Mouse (Mus musculus): Measurements from ENCODE around the gene Bicd2. TPM values are rescaled to one million over a fixed set of nuclear protein-coding genes. Genes with fewer than 3 reads are reported as not detected.

Bicd2 gene
- polyA plus RNA-seq, 1 experiment from 2014 or later, result 25.3 TPM

DNA sequence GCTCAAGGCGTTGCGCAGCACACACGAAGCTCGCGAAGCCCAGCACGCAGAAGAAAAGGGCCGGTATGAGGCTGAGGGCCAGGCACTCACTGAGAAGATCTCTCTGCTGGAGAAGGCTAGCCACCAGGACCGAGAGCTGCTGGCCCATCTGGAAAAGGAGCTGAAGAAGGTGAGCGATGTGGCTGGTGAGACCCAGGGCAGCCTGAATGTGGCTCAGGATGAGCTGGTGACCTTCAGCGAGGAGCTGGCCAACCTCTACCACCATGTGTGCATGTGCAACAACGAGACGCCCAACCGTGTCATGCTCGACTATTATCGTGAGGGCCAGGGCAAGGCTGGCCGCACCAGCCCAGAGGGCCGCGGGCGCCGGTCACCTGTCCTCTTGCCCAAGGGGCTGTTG lies 37.9 kb downstream of the Bicd2 start:
- Histone ChIP-seq H3K27ac (ENCODE audit: low read depth, low read length) (no peak overlapping the region), H3K4me3 (ENCODE audit: low read length) (no peak overlapping the region), H3K4me1 (ENCODE audit: control insufficient read depth, insufficient read depth, low read depth, low read length) (no peaks in the 10 kb centered on the region), H3K36me3 (ENCODE audit: control insufficient read depth, insufficient read depth, low read length) (peaks cover 65% of the 10 kb centered on the region), H3K27me3 (replicated peaks; ENCODE audit: control insufficient read depth, insufficient read depth, low read length) (no peaks in the 10 kb centered on the region), H3K9ac (ENCODE audit: low read depth, low read length) (no peak overlapping the region), H3K9me3 (ENCODE audit: control insufficient read depth, low read length) (no peaks in the 10 kb centered on the region), H3K4me2 (ENCODE audit: low read length) (no peak overlapping the region)
- no peak for ATAC-seq
- 96% methylated on average over 20 of the region's 20 CpGs for WGBS

- peak; percentile 63 for ATAC-seq
- no peak overlapping the region for H3K27ac ChIP-seq (ENCODE audit: low read depth, low read length)
- 27% methylated on average over 3 of the region's 3 CpGs for WGBS
Observed at GRCm38 (mm10) chr13:49381230-49381629, 39.8 kb downstream of the Bicd2 start.

GRCm38 (mm10) chr13:49382997-49383396 lies 41.6 kb downstream of the Bicd2 start:
- no peaks in the 10 kb centered on the region for H3K27me3 ChIP-seq (replicated peaks; ENCODE audit: control insufficient read depth, insufficient read depth, low read length)
- H3K9me3 ChIP-seq (ENCODE audit: control insufficient read depth, low read length), result no peaks in the 10 kb centered on the region
- no peak overlapping the region for H3K27ac ChIP-seq (ENCODE audit: low read depth, low read length)
- H3K36me3 ChIP-seq (ENCODE audit: control insufficient read depth, insufficient read depth, low read length), result peaks cover 65% of the 10 kb centered on the region
- no peak overlapping the region for H3K4me3 ChIP-seq (ENCODE audit: low read length)
- no peaks in the 10 kb centered on the region for H3K4me1 ChIP-seq (ENCODE audit: control insufficient read depth, insufficient read depth, low read depth, low read length)
- 91% methylated on average over 23 of the region's 23 CpGs for WGBS
- H3K4me2 ChIP-seq (ENCODE audit: low read length), result no peak overlapping the region
- H3K9ac ChIP-seq (ENCODE audit: low read depth, low read length), result no peak overlapping the region
- no peak for ATAC-seq

More at GRCm38 (mm10) chr13:49381230-49381629, 39.8 kb downstream of the Bicd2 start:
- Histone ChIP-seq H3K4me2 (ENCODE audit: low read length) (no peak overlapping the region), H3K4me3 (ENCODE audit: low read length) (no peak overlapping the region), H3K9ac (ENCODE audit: low read depth, low read length) (no peak overlapping the region), H3K36me3 (ENCODE audit: control insufficient read depth, insufficient read depth, low read length) (peaks cover 62% of the 10 kb centered on the region), H3K9me3 (ENCODE audit: control insufficient read depth, low read length) (no peaks in the 10 kb centered on the region), H3K4me1 (ENCODE audit: control insufficient read depth, insufficient read depth, low read depth, low read length) (no peaks in the 10 kb centered on the region), H3K27me3 (replicated peaks; ENCODE audit: control insufficient read depth, insufficient read depth, low read length) (no peaks in the 10 kb centered on the region)

DNA sequence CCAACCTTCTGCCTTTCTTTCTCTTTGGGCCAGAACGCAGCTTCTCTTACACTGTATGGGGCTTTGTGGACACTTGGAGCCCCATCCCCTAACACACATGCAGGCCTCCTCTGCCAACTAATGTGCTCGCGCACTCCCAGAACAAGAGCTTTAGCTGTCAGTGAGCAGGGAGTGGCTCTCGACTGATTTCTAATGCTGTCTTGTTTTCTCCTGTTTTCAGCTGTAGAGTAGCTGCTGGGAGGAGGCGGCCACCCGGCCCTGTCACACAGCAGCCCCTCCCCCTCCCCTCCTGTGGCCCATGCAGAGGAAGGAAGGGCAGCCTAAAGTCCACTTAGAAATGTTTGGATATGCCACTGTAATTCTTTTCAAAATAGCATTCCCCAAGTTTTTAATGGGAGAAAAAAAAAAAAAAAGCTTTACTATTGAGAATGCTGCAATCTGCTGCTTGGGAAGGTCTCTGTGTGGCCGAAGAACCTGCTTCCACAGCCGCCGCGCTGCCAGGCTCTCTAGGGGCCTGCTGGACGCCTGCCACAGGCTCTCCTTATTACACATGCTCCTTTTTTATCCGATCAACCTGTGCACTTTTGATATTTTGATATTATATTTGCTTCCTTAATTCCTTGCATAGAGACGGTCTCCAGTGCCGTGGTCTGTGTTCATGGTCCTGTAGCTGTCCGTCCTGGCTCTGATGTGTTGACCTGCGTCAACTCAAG lies 43.5 kb downstream of the Bicd2 start:
- peaks cover 46% of the 10 kb centered on the region for H3K36me3 ChIP-seq (ENCODE audit: control insufficient read depth, insufficient read depth, low read length)
- 75% methylated on average over 16 of the region's 16 CpGs for WGBS
- no peak overlapping the region for H3K4me2 ChIP-seq (ENCODE audit: low read length)
- no peak overlapping the region for H3K27ac ChIP-seq (ENCODE audit: low read depth, low read length)
- no peaks in the 10 kb centered on the region for H3K4me1 ChIP-seq (ENCODE audit: control insufficient read depth, insufficient read depth, low read depth, low read length)
- H3K9me3 ChIP-seq (ENCODE audit: control insufficient read depth, low read length), result no peaks in the 10 kb centered on the region
- ATAC-seq, result no peak
- H3K27me3 ChIP-seq (replicated peaks; ENCODE audit: control insufficient read depth, insufficient read depth, low read length), result no peaks in the 10 kb centered on the region
- no peak overlapping the region for H3K4me3 ChIP-seq (ENCODE audit: low read length)
- no peak overlapping the region for H3K9ac ChIP-seq (ENCODE audit: low read depth, low read length)

DNA sequence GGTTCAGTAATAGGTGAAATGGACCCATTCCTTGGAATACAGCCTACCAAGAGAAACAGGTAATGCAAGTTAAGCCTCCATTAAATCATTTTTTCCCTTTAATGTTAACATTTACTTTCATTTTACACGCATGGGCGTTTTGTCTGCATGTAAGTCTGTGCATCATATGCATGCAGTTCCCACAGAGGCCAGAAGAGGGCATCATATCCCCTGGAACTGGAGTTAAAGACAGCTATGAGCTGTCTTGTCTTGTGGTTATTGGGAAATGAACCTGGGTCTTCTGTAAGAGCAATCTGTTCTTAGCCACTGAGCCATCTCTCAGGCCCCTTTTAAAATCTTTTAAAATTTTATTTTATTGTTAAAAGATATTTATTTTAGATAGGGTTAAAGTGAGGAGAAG lies 50.0 kb downstream of the Bicd2 start:
- Histone ChIP-seq H3K27me3 (replicated peaks; ENCODE audit: control insufficient read depth, insufficient read depth, low read length) (no peaks in the 10 kb centered on the region), H3K36me3 (ENCODE audit: control insufficient read depth, insufficient read depth, low read length) (peaks cover 5% of the 10 kb centered on the region; the same call in 1 of the 2 replicates), H3K9ac (ENCODE audit: low read depth, low read length) (no peak overlapping the region), H3K4me2 (ENCODE audit: low read length) (no peak overlapping the region), H3K9me3 (ENCODE audit: control insufficient read depth, low read length) (peaks cover 3% of the 10 kb centered on the region; the same call in 1 of the 2 replicates), H3K27ac (ENCODE audit: low read depth, low read length) (no peak overlapping the region), H3K4me3 (ENCODE audit: low read length) (no peak overlapping the region), H3K4me1 (ENCODE audit: control insufficient read depth, insufficient read depth, low read depth, low read length) (no peaks in the 10 kb centered on the region)
- WGBS, result 98% methylated on average over 2 of the region's 2 CpGs
- ATAC-seq, result no peak

DNA sequence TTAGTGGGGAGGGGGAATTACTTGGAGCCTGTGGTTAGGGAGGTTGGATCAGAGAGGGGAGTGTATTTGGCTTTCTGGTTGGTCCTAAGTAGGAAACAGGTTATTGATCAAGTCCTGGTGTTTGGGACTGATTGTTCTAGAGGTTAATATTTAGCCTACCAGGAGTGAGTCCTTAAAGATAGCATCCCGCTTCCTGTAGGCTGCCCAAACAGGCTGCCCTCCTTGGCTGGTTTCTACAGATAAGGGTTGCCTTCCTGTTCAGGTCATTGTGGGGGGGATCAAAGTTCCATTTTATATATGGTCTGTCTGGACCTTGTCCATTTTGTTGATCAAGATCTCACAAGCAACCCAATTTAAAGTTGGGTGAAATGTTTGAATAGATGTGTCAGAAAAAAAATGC lies 52.2 kb downstream of the Bicd2 start:
- ATAC-seq, result no peak
- 89% methylated on average over 1 of the region's 1 CpGs for WGBS
- H3K9ac ChIP-seq (ENCODE audit: low read depth, low read length), result no peak overlapping the region

DNA sequence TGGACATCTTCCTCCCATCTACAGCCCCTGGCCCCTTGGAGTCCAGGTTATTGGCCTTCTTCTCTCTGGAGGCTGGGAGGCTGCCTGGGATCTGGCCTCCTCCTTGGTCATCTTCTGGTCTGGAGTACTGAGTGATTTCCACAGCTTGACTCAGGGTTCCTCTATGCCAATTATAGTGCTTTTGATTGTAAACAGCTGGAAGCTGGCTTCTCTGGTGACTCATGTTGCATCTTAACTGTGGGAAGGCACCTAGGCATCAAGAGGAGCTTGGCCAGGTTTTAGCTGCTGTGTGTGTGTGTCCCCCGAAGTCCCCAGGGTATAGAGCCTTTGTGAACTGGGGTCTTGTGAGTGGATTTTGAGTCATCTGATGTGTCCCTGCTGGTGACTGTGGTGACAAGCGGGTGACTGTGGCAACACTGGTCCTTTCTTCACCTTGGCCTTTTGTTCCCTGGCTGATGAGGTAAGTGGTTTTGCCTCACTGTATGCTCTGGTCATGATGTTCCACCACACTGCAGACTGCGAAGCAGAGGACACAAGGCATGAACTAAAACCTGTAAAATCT lies 53.6 kb downstream of the Bicd2 start:
- no peaks in the 10 kb centered on the region; the same call in 1 of the 2 replicates for H3K36me3 ChIP-seq (ENCODE audit: control insufficient read depth, insufficient read depth, low read length)
- no peaks in the 10 kb centered on the region for H3K4me1 ChIP-seq (ENCODE audit: control insufficient read depth, insufficient read depth, low read depth, low read length)
- 91% methylated on average over 3 of the region's 3 CpGs for WGBS
- no peak overlapping the region for H3K4me2 ChIP-seq (ENCODE audit: low read length)
- no peak overlapping the region for H3K9ac ChIP-seq (ENCODE audit: low read depth, low read length)
- no peak overlapping the region for H3K27ac ChIP-seq (ENCODE audit: low read depth, low read length)
- no peak overlapping the region for H3K4me3 ChIP-seq (ENCODE audit: low read length)
- peaks cover 3% of the 10 kb centered on the region; the same call in 1 of the 2 replicates for H3K9me3 ChIP-seq (ENCODE audit: control insufficient read depth, low read length)
- no peak for ATAC-seq
- no peaks in the 10 kb centered on the region for H3K27me3 ChIP-seq (replicated peaks; ENCODE audit: control insufficient read depth, insufficient read depth, low read length)

More for the DNA sequence above, 52.2 kb downstream of the Bicd2 start:
- H3K4me3 ChIP-seq (ENCODE audit: low read length), result no peak overlapping the region
- peaks cover 3% of the 10 kb centered on the region; the same call in 1 of the 2 replicates for H3K9me3 ChIP-seq (ENCODE audit: control insufficient read depth, low read length)
- no peaks in the 10 kb centered on the region; the same call in 1 of the 2 replicates for H3K36me3 ChIP-seq (ENCODE audit: control insufficient read depth, insufficient read depth, low read length)
- no peak overlapping the region for H3K27ac ChIP-seq (ENCODE audit: low read depth, low read length)
- no peak overlapping the region for H3K4me2 ChIP-seq (ENCODE audit: low read length)
- H3K4me1 ChIP-seq (ENCODE audit: control insufficient read depth, insufficient read depth, low read depth, low read length), result no peaks in the 10 kb centered on the region
- no peaks in the 10 kb centered on the region for H3K27me3 ChIP-seq (replicated peaks; ENCODE audit: control insufficient read depth, insufficient read depth, low read length)

GRCm38 (mm10) chr13:49396798-49397197 lies 55.4 kb downstream of the Bicd2 start:
- ATAC-seq, result no peak; the same call in 1 of the 2 replicates
- Histone ChIP-seq H3K4me1 (ENCODE audit: control insufficient read depth, insufficient read depth, low read depth, low read length) (no peaks in the 10 kb centered on the region), H3K9ac (ENCODE audit: low read depth, low read length) (no peak overlapping the region), H3K27ac (ENCODE audit: low read depth, low read length) (no peak overlapping the region), H3K27me3 (replicated peaks; ENCODE audit: control insufficient read depth, insufficient read depth, low read length) (no peaks in the 10 kb centered on the region), H3K4me3 (ENCODE audit: low read length) (no peak overlapping the region), H3K4me2 (ENCODE audit: low read length) (no peak overlapping the region), H3K9me3 (ENCODE audit: control insufficient read depth, low read length) (no peaks in the 10 kb centered on the region), H3K36me3 (ENCODE audit: control insufficient read depth, insufficient read depth, low read length) (no peaks in the 10 kb centered on the region)
- 80% methylated on average over 1 of the region's 1 CpGs for WGBS

GRCm38 (mm10) chr13:49398191-49398590 lies 56.8 kb downstream of the Bicd2 start:
- WGBS, result 90% methylated on average over 8 of the region's 8 CpGs
- no peak overlapping the region for H3K4me2 ChIP-seq (ENCODE audit: low read length)
- H3K9ac ChIP-seq (ENCODE audit: low read depth, low read length), result no peak overlapping the region
- H3K27ac ChIP-seq (ENCODE audit: low read depth, low read length), result no peak overlapping the region
- no peaks in the 10 kb centered on the region for H3K27me3 ChIP-seq (replicated peaks; ENCODE audit: control insufficient read depth, insufficient read depth, low read length)
- H3K36me3 ChIP-seq (ENCODE audit: control insufficient read depth, insufficient read depth, low read length), result no peaks in the 10 kb centered on the region
- ATAC-seq, result 0 out of 2 replicates have a peak, but pooled peaks have one; percentile 18
- no peak overlapping the region for H3K4me3 ChIP-seq (ENCODE audit: low read length)
- H3K9me3 ChIP-seq (ENCODE audit: control insufficient read depth, low read length), result no peaks in the 10 kb centered on the region
- H3K4me1 ChIP-seq (ENCODE audit: control insufficient read depth, insufficient read depth, low read depth, low read length), result no peaks in the 10 kb centered on the region

Data from hindbrain, embryonic 16.5 days (tissue).